Mouse (Mus musculus) layer of hippocampus, adult 9-10 months (tissue): ENCODE data around the gene Fam53b.
"Not testable (repeated sequence)": the region's sequence is repeated elsewhere in the genome, so short reads cannot be mapped to it uniquely, and the experiment has no call there.

ENCODE experiments used
- DNase-seq: peaks from one replicate; pipeline ENCODE4 v3.0.0; 2022; ENCODE audit warnings: low spot score

Fam53b gene

GRCm38 (mm10) chr7:132679117-132679516 is 134.6 kb downstream of the Fam53b start:
- no peak for DNase-seq

- DNase-seq = no peak
Observed at GRCm38 (mm10) chr7:132675922-132676321, 137.8 kb downstream of the Fam53b start.

DNA sequence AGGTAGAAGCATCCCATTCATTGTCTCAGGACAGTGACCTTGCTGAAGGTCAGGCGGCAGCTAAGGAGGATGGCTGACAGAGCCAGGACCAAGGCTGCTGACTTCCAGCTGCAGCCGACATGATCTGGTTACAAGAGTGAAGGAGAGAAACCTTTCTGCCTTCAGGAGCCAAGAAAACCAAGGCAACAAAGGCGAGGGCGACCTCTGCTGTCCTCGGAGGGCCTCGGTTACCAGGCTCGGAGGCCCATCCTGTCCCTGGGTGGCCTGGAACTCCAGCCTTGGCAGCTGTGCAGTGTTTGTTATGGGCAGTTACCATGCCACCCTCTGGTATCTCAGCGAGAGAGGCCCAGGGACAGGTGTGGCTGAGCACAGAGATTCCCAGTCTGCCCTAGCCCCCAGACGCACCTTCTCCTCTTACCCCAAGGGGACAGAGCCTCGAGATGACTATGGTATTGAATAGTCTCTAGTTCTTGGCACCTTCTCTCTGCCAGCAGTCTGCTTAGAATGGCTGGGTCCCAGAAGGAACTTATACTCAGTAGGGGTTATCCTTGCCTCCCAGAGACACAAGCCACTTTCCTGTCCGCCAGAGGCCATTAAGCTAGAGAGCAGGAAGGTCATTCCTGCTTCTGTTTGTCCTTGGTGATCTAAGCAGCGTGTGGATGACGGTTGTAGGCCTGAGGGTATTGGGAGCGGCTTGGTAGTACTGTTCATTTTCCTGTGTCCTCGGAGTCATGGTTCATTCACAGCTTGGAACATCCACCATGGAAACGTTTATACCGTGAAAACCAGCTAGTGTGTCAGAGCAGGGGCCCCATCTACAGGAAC is 139.5 kb downstream of the Fam53b start:
- no peak for DNase-seq

- no peak for DNase-seq
Observed at GRCm38 (mm10) chr7:132672481-132672959, 141.2 kb downstream of the Fam53b start.

- DNase-seq = no peak
Observed at GRCm38 (mm10) chr7:132670863-132671165, 142.9 kb downstream of the Fam53b start.

- no peak for DNase-seq
Observed at GRCm38 (mm10) chr7:132669999-132670862, 143.5 kb downstream of the Fam53b start.

DNA sequence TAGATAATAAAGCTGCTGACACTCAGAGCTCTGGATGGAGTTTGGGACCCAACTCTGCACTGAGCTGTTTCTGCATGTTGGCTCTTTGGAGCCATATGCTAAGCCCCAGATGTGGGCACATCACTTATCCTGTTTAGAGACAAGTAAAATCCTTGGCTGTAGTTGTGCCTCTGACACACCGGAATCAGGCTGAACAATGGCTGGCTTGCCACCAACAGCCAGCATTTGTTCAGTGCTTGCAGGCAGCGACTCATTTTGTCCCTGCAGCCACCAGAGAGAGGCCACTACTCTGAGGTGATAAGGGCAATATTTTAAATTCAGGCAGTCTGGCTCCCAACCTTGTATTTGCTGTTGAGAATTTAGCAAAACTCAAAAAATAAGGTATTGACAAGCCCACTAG is 145.1 kb downstream of the Fam53b start:
- no peak for DNase-seq

GRCm38 (mm10) chr7:132666516-132666915 is 147.2 kb downstream of the Fam53b start:
- no peak for DNase-seq

GRCm38 (mm10) chr7:132665664-132666382 is 147.9 kb downstream of the Fam53b start:
- DNase-seq = no peak

- DNase-seq = no peak
Observed at GRCm38 (mm10) chr7:132664815-132665214, 148.9 kb downstream of the Fam53b start.

DNA sequence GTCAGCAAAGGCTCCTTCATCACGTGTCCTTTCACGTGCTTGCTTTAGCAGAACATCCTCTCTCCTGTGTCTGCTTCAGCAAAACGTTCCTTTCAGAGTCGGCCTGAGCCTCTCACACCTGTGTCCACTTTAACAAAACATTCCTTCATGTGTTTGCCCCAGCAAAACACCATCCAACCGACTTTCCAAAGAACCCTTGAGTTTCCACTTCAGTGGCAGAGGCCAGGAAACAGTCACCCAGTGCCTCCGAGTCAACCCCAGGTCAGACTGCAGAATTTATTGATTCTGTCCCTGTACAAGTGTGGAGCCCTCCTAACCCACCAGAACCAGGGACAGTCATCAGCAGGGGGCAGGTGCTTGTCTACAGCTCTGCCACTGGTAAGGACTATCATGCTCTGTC is 150.9 kb downstream of the Fam53b start:
- not testable (repeated sequence) for DNase-seq
